Mouse (Mus musculus) embryonic fibroblast, embryonic 13.5 days (primary cell): Measurements from ENCODE around the gene Park7.

Experiments used
- CTCF ChIP-seq: IDR thresholded peaks from 2 replicates; pipeline ENCODE4 v1.5.1; 2011; ENCODE audit warnings: mild to moderate bottlenecking, control low read depth, low read length, moderate library complexity, borderline replicate concordance; ENCODE audit not compliant: insufficient read depth
- POLR2A ChIP-seq: IDR thresholded peaks from 2 replicates; pipeline ENCODE4 v1.6.1; 2011; ENCODE audit warnings: low read depth, mild to moderate bottlenecking, control low read depth, low read length, moderate library complexity

- TF ChIP-seq POLR2A (no peak), CTCF (no peak)
These were observed 43.3 kb downstream of the Park7 start for GRCm38 (mm10) chr4:150870963-150871391.
